Mouse (Mus musculus) small intestine, adult 2 months (tissue): ENCODE results near the gene Cyp26a1.

ENCODE experiments used
- CTCF ChIP-seq: fragments of 200-500 bp; IDR thresholded peaks from 2 replicates; pipeline ENCODE4 v1.5.1; 2012; ENCODE audit warnings: low read depth, mild to moderate bottlenecking, control low read depth, inconsistent platforms, low read length, moderate library complexity, mixed read lengths; ENCODE audit not compliant: insufficient replicate concordance, insufficient read length; ENCODE audit errors: extremely low read depth
- POLR2A ChIP-seq: fragments of 200-500 bp; IDR thresholded peaks from 2 replicates; pipeline ENCODE4 v1.6.1; 2012; ENCODE audit warnings: low read depth, mild to moderate bottlenecking, control low read depth, inconsistent platforms, low read length, moderate library complexity

GRCm38 (mm10) chr19:37719166-37719565, 21.6 kb downstream of the Cyp26a1 start:
- no peak for TF ChIP-seq CTCF
- TF ChIP-seq POLR2A = no peak
